Mouse (Mus musculus) hindbrain, embryonic 15.5 days (tissue): ENCODE data around the gene Ldah. TPM values are rescaled to one million over a fixed set of nuclear protein-coding genes. Genes with fewer than 3 reads are reported as not detected.

ENCODE experiments used
- ATAC-seq: fragments of 200-750 bp; cut with Nextera tagmentation; 2 replicates; pipeline ENCODE4 v1.8.0; 2017; ENCODE audit warnings: low read depth, moderate number of reproducible peaks, moderate TSS enrichment; ENCODE audit not compliant: low FRiP score
- H3K27ac ChIP-seq: fragments of 300-500 bp; sonication (generic); replicated peaks from 2 replicates; pipeline ENCODE4 v1.5.1; 2015; ENCODE audit warnings: mild to moderate bottlenecking, inconsistent platforms
- H3K27me3 ChIP-seq: fragments of 300-500 bp; sonication (generic); 2 replicates; pipeline ENCODE4 v1.6.1; 2015; ENCODE audit warnings: control low read depth, inconsistent platforms
- H3K36me3 ChIP-seq: fragments of 300-500 bp; sonication (generic); 2 replicates; pipeline ENCODE4 v1.6.1; 2015; ENCODE audit warnings: control low read depth, inconsistent platforms
- H3K4me1 ChIP-seq: fragments of 300-500 bp; sonication (generic); replicated peaks from 2 replicates; pipeline ENCODE4 v1.6.1; 2015; ENCODE audit warnings: control low read depth, inconsistent platforms
- H3K4me2 ChIP-seq: fragments of 300-500 bp; sonication (generic); 2 replicates; pipeline ENCODE4 v1.6.1; 2015; ENCODE audit warnings: moderate library complexity, mild to moderate bottlenecking, inconsistent platforms
- H3K4me3 ChIP-seq: fragments of 300-500 bp; sonication (generic); 2 replicates; pipeline ENCODE4 v1.5.1; 2015; ENCODE audit warnings: mild to moderate bottlenecking, inconsistent platforms
- H3K9ac ChIP-seq: fragments of 300-500 bp; sonication (generic); 2 replicates; pipeline ENCODE4 v1.6.1; 2015; ENCODE audit warnings: inconsistent platforms
- H3K9me3 ChIP-seq: fragments of 300-500 bp; sonication (generic); 2 replicates; pipeline ENCODE4 v1.6.1; 2016; ENCODE audit warnings: control low read depth, inconsistent platforms
- WGBS: fragments of 180-500 bp; shearing (Covaris S2); methylation state at CpG from one replicate; pipeline ENCODE4 v1.1.7; 2015; 5-methylcytosine and 5-hydroxymethylcytosine counted together
- polyA plus RNA-seq: library from polyadenylated mRNA; unstranded; fragments of >200 nt; fragmentation: Nextera tagmentation; extraction: Ambion mirVana; gene quantifications from 2 replicates; pipeline ENCODE4 v1.2.1, GENCODE M21; 2015

The Ldah gene
- polyA plus RNA-seq, 1 experiment from 2014 or later, result 67.0 TPM

- WGBS, result 75% methylated on average over 6 of the region's 6 CpGs
These were observed 81.2 kb downstream of the Ldah start for GRCm38 (mm10) chr12:8289099-8289498.

GRCm38 (mm10) chr12:8289499-8289898 is 81.6 kb downstream of the Ldah start:
- Histone ChIP-seq H3K36me3 (no peaks in the 10 kb centered on the region), H3K9ac (no peak overlapping the region), H3K27me3 (0 out of 2 replicates have a peak, but pooled peaks cover 1% of the 10 kb centered on the region), H3K27ac (no peak overlapping the region), H3K4me2 (no peak overlapping the region), H3K4me3 (no peak overlapping the region), H3K4me1 (peaks cover 14% of the 10 kb centered on the region), H3K9me3 (no peaks in the 10 kb centered on the region)
- WGBS, result 89% methylated on average over 8 of the region's 8 CpGs
- no peak for ATAC-seq

More at GRCm38 (mm10) chr12:8289099-8289498, 81.2 kb downstream of the Ldah start:
- Histone ChIP-seq H3K4me3 (no peak overlapping the region), H3K9ac (no peak overlapping the region), H3K27me3 (no peaks in the 10 kb centered on the region), H3K4me1 (peaks cover 14% of the 10 kb centered on the region), H3K27ac (no peak overlapping the region), H3K36me3 (no peaks in the 10 kb centered on the region), H3K9me3 (no peaks in the 10 kb centered on the region), H3K4me2 (no peak overlapping the region)
- no peak for ATAC-seq

GRCm38 (mm10) chr12:8291157-8291853 is 83.4 kb downstream of the Ldah start:
- Histone ChIP-seq H3K27me3 (peaks cover 16% of the 10 kb centered on the region), H3K27ac (no peak overlapping the region), H3K4me3 (no peak overlapping the region), H3K9ac (peak overlapping the region; percentile 8; the same call in 1 of the 2 replicates), H3K36me3 (no peaks in the 10 kb centered on the region), H3K9me3 (no peaks in the 10 kb centered on the region), H3K4me2 (peak overlapping the region; percentile 35), H3K4me1 (peaks cover 14% of the 10 kb centered on the region)
- WGBS, result 44% methylated on average over 15 of the region's 15 CpGs
- ATAC-seq, result peak; percentile 43

GRCm38 (mm10) chr12:8295307-8295913 is 87.5 kb downstream of the Ldah start:
- H3K4me2 ChIP-seq, result no peak overlapping the region
- no peak overlapping the region for H3K27ac ChIP-seq
- H3K4me1 ChIP-seq, result peaks cover 31% of the 10 kb centered on the region
- H3K9ac ChIP-seq, result no peak overlapping the region
- no peak for ATAC-seq
- H3K27me3 ChIP-seq, result peaks cover 51% of the 10 kb centered on the region
- no peak overlapping the region for H3K4me3 ChIP-seq
- H3K9me3 ChIP-seq, result no peaks in the 10 kb centered on the region
- 56% methylated on average over 6 of the region's 6 CpGs for WGBS
- no peaks in the 10 kb centered on the region for H3K36me3 ChIP-seq

GRCm38 (mm10) chr12:8296154-8296553 is 88.2 kb downstream of the Ldah start:
- Histone ChIP-seq H3K4me2 (no peak overlapping the region), H3K27me3 (peaks cover 59% of the 10 kb centered on the region), H3K4me3 (no peak overlapping the region), H3K9ac (no peak overlapping the region), H3K4me1 (peaks cover 28% of the 10 kb centered on the region), H3K27ac (no peak overlapping the region), H3K36me3 (no peaks in the 10 kb centered on the region), H3K9me3 (no peaks in the 10 kb centered on the region)
- ATAC-seq, result no peak
- 85% methylated on average over 2 of the region's 2 CpGs for WGBS

GRCm38 (mm10) chr12:8297586-8298214 is 89.8 kb downstream of the Ldah start:
- Histone ChIP-seq H3K9me3 (no peaks in the 10 kb centered on the region), H3K4me1 (peaks cover 31% of the 10 kb centered on the region), H3K9ac (no peak overlapping the region), H3K4me2 (peak overlapping the region; percentile 59), H3K36me3 (no peaks in the 10 kb centered on the region), H3K27me3 (peaks cover 72% of the 10 kb centered on the region), H3K27ac (no peak overlapping the region), H3K4me3 (peak overlapping the region; percentile 34)
- ATAC-seq, result no peak
- WGBS, result 4% methylated on average over 34 of the region's 34 CpGs

- 2% methylated on average over 81 of the region's 85 CpGs for WGBS
- Histone ChIP-seq H3K4me2 (peak overlapping the region; percentile 59), H3K4me1 (peaks cover 31% of the 10 kb centered on the region), H3K4me3 (peak overlapping the region; percentile 34), H3K9me3 (no peaks in the 10 kb centered on the region), H3K27me3 (peaks cover 80% of the 10 kb centered on the region), H3K27ac (no peak overlapping the region), H3K36me3 (no peaks in the 10 kb centered on the region), H3K9ac (no peak overlapping the region)
- ATAC-seq, result no peak
These were observed 90.6 kb downstream of the Ldah start for GRCm38 (mm10) chr12:8298361-8299142.

- H3K4me1 ChIP-seq, result peaks cover 31% of the 10 kb centered on the region
- no peak for ATAC-seq
- no peaks in the 10 kb centered on the region for H3K9me3 ChIP-seq
- no peak overlapping the region for H3K9ac ChIP-seq
- no peak overlapping the region for H3K27ac ChIP-seq
- no peak overlapping the region for H3K4me3 ChIP-seq
- 5% methylated on average over 34 of the region's 34 CpGs for WGBS
- no peak overlapping the region for H3K4me2 ChIP-seq
- peaks cover 88% of the 10 kb centered on the region for H3K27me3 ChIP-seq
- no peaks in the 10 kb centered on the region for H3K36me3 ChIP-seq
These were observed 91.5 kb downstream of the Ldah start for GRCm38 (mm10) chr12:8299143-8300110.

GRCm38 (mm10) chr12:8300111-8300480 is 92.2 kb downstream of the Ldah start:
- peaks cover 31% of the 10 kb centered on the region for H3K4me1 ChIP-seq
- no peaks in the 10 kb centered on the region for H3K9me3 ChIP-seq
- H3K4me3 ChIP-seq, result no peak overlapping the region
- no peak for ATAC-seq
- WGBS, result 15% methylated on average over 10 of the region's 10 CpGs
- peaks cover 86% of the 10 kb centered on the region for H3K27me3 ChIP-seq
- H3K9ac ChIP-seq, result no peak overlapping the region
- no peak overlapping the region for H3K27ac ChIP-seq
- H3K36me3 ChIP-seq, result no peaks in the 10 kb centered on the region
- H3K4me2 ChIP-seq, result no peak overlapping the region

GRCm38 (mm10) chr12:8300521-8300920 is 92.6 kb downstream of the Ldah start:
- Histone ChIP-seq H3K27ac (no peak overlapping the region), H3K4me2 (no peak overlapping the region), H3K4me3 (no peak overlapping the region), H3K9ac (no peak overlapping the region), H3K36me3 (no peaks in the 10 kb centered on the region), H3K27me3 (peaks cover 85% of the 10 kb centered on the region), H3K9me3 (no peaks in the 10 kb centered on the region), H3K4me1 (peaks cover 31% of the 10 kb centered on the region)
- ATAC-seq, result no peak
- 32% methylated on average over 5 of the region's 5 CpGs for WGBS
